Mouse (Mus musculus): Measurements from ENCODE around the gene Dmd.

DNA sequence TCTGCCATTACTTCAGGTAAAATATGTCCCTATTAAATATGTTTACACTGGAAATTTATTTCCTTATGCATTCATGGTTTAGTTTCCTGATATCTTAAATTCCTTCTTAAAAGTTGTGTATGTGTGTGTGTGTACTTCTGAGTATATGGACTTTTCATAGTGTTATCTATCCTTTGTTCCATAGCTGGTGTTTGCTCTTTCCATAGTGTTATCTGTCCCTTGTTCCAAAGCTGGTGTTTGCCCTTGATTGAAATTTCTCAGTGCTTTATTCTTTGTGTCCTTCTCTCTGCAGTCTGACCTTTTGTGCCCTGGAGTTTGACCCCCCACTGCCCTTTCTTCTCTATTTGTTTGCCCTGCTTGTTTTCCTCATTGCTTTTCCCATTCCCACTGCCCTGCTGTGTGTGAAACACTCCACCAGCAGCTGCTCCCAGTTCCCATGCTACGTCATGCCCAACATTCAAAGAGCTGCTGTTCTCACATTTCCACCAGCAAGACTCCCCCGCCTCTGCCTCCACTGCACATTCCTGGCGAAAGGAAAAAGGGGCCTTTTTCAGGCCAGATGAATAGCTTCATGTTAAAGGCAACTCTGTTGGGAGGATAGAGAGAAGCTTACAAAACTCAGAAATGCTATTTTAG, 1911.5 kb downstream of the Dmd start:
- TF ChIP-seq CTCF (IDR thresholded peaks at IDR 0.05; ENCODE audit: low read depth) (no peak), EP300 (IDR thresholded peaks at IDR 0.05; ENCODE audit: low read depth) (no peak)
